Mouse (Mus musculus): ENCODE results near the gene Cyb561a3. TPM values are rescaled to one million over a fixed set of nuclear protein-coding genes. Genes with fewer than 3 reads are reported as not detected.
"Not testable (repeated sequence)": the region's sequence is repeated elsewhere in the genome, so short reads cannot be mapped to it uniquely, and the experiment has no call there.

Gene Cyb561a3
- polyA plus RNA-seq (2012; rRNA removed), result 88.4 and 113 TPM in 2 replicates

- no peaks in the 10 kb centered on the region; the same call in 1 of the 2 replicates for H3K4me1 ChIP-seq (ENCODE audit: control insufficient read depth, insufficient read depth, low read length)
- peak within 1 kb of the TSS; percentile 87 for H3K4me3 ChIP-seq (replicated peaks; ENCODE audit: extremely low read depth, low read depth, low read length)
- TF ChIP-seq POLR2A (IDR thresholded peaks at IDR 0.05; ENCODE audit: borderline replicate concordance, extremely low read depth, low read depth, low read length) (peak; percentile 91; the same call in 1 of the 2 replicates), CTCF (IDR thresholded peaks at IDR 0.05; ENCODE audit: insufficient read depth, low read length) (peak; percentile 46; the same call in 1 of the 2 replicates)
Observed at GRCm38 (mm10) chr19:10576690-10577561, at the start of gene Cyb561a3, which contains the start of gene Tmem138. Gene Cyb561a3 (plus strand): TSS chr19:10577172. Gene Tmem138 (minus strand): TSS chr19:10577362.

GRCm38 (mm10) chr19:10530082-10530481 lies 46.9 kb upstream of the Cyb561a3 start:
- peaks cover 9% of the 10 kb centered on the region for H3K4me1 ChIP-seq (ENCODE audit: control insufficient read depth, insufficient read depth, low read length)
- no peak for DNase-seq
- H3K4me3 ChIP-seq (replicated peaks; ENCODE audit: extremely low read depth, low read depth, low read length), result no peak overlapping the region
- TF ChIP-seq CTCF (IDR thresholded peaks at IDR 0.05; ENCODE audit: insufficient read depth, low read length), result no peak
- TF ChIP-seq POLR2A (IDR thresholded peaks at IDR 0.05; ENCODE audit: borderline replicate concordance, extremely low read depth, low read depth, low read length), result no peak
- WGBS, result 95% methylated on average over 1 of the region's 1 CpGs

More at GRCm38 (mm10) chr19:10576690-10577561, at the start of gene Cyb561a3, which contains the start of gene Tmem138:
- under 1% methylated on average over 44 of the region's 44 CpGs for WGBS
- DNase-seq, result peak; percentile 92

GRCm38 (mm10) chr19:10539454-10539853 lies 37.5 kb upstream of the Cyb561a3 start:
- no peaks in the 10 kb centered on the region for H3K4me1 ChIP-seq (ENCODE audit: control insufficient read depth, insufficient read depth, low read length)
- WGBS, result 90% methylated on average over 5 of the region's 5 CpGs
- DNase-seq, result no peak
- TF ChIP-seq POLR2A (IDR thresholded peaks at IDR 0.05; ENCODE audit: borderline replicate concordance, extremely low read depth, low read depth, low read length) (no peak), CTCF (IDR thresholded peaks at IDR 0.05; ENCODE audit: insufficient read depth, low read length) (no peak)
- no peak overlapping the region for H3K4me3 ChIP-seq (replicated peaks; ENCODE audit: extremely low read depth, low read depth, low read length)

- DNase-seq, result peak; percentile 80
- Histone ChIP-seq H3K4me3 (replicated peaks; ENCODE audit: extremely low read depth, low read depth, low read length) (peak within 1 kb of the TSS; percentile 83), H3K4me1 (ENCODE audit: control insufficient read depth, insufficient read depth, low read length) (peaks cover 4% of the 10 kb centered on the region)
- 2% methylated on average over 43 of the region's 43 CpGs for WGBS
- TF ChIP-seq POLR2A (IDR thresholded peaks at IDR 0.05; ENCODE audit: borderline replicate concordance, extremely low read depth, low read depth, low read length) (peak; percentile 71; the same call in 1 of the 2 replicates), CTCF (IDR thresholded peaks at IDR 0.05; ENCODE audit: insufficient read depth, low read length) (no peak)
Observed at GRCm38 (mm10) chr19:10555624-10556510, 21.1 kb upstream of the Cyb561a3 start, which contains the start of gene Tmem216. Gene Tmem216 (minus strand): TSS chr19:10556238.

- 62% methylated on average over 2 of the region's 2 CpGs for whole genome bisulfite sequencing
- DNase-seq, result no peak
- peaks cover 4% of the 10 kb centered on the region for H3K4me1 ChIP-seq (ENCODE audit: control insufficient read depth, insufficient read depth, low read length)
- no peak for TF ChIP-seq POLR2A (IDR thresholded peaks at IDR 0.05; ENCODE audit: borderline replicate concordance, extremely low read depth, low read depth, low read length)
- no peak overlapping the region for H3K4me3 ChIP-seq (replicated peaks; ENCODE audit: extremely low read depth, low read depth, low read length)
Observed at GRCm38 (mm10) chr19:10557001-10557400, 20.0 kb upstream of the Cyb561a3 start.

- 81% methylated on average over 2 of the region's 2 CpGs for WGBS
- no peak for DNase-seq
- TF ChIP-seq CTCF (IDR thresholded peaks at IDR 0.05; ENCODE audit: insufficient read depth, low read length), result no peak
- no peak for TF ChIP-seq POLR2A (IDR thresholded peaks at IDR 0.05; ENCODE audit: borderline replicate concordance, extremely low read depth, low read depth, low read length)
- Histone ChIP-seq H3K4me3 (replicated peaks; ENCODE audit: extremely low read depth, low read depth, low read length) (no peak overlapping the region), H3K4me1 (ENCODE audit: control insufficient read depth, insufficient read depth, low read length) (peaks cover 4% of the 10 kb centered on the region)
Observed at GRCm38 (mm10) chr19:10557430-10557829, 19.5 kb upstream of the Cyb561a3 start.

- DNase-seq; H3K4me3 ChIP-seq (replicated peaks; ENCODE audit: extremely low read depth, low read depth, low read length); H3K4me1 ChIP-seq (ENCODE audit: control insufficient read depth, insufficient read depth, low read length): not testable (repeated sequence)
- 66% methylated on average over 4 of the region's 4 CpGs for WGBS
Observed at GRCm38 (mm10) chr19:10557837-10558375, 19.1 kb upstream of the Cyb561a3 start.

GRCm38 (mm10) chr19:10560108-10560507 lies 16.9 kb upstream of the Cyb561a3 start:
- 50% methylated on average over 5 of the region's 5 CpGs for WGBS
- H3K4me1 ChIP-seq (ENCODE audit: control insufficient read depth, insufficient read depth, low read length), result peaks cover 4% of the 10 kb centered on the region
- no peak overlapping the region for H3K4me3 ChIP-seq (replicated peaks; ENCODE audit: extremely low read depth, low read depth, low read length)
- no peak for DNase-seq
- no peak for TF ChIP-seq POLR2A (IDR thresholded peaks at IDR 0.05; ENCODE audit: borderline replicate concordance, extremely low read depth, low read depth, low read length)
- no peak for TF ChIP-seq CTCF (IDR thresholded peaks at IDR 0.05; ENCODE audit: insufficient read depth, low read length)

All from lung, adult 2 months (tissue).